Mouse (Mus musculus) splenic B cell, adult 2 months (primary cell): ENCODE results near the gene Dgkd.

Experiments used
- DNase-seq: peaks from one replicate; pipeline ENCODE4 v3.0.0-alpha.2; 2011; ENCODE audit warnings: low read depth, low spot score
- H3K27me3 ChIP-seq: 2 replicates; pipeline ENCODE4 v1.6.1; 2012; ENCODE audit warnings: mild to moderate bottlenecking, low read length, moderate library complexity, mixed read lengths; ENCODE audit not compliant: control insufficient read depth, poor library complexity, insufficient read depth, severe bottlenecking
- H3K36me3 ChIP-seq: 2 replicates; pipeline ENCODE4 v1.6.1; 2012; ENCODE audit warnings: mild to moderate bottlenecking, low read length, moderate library complexity, mixed read lengths; ENCODE audit not compliant: control insufficient read depth, poor library complexity, insufficient read depth, severe bottlenecking

Dgkd gene

DNA sequence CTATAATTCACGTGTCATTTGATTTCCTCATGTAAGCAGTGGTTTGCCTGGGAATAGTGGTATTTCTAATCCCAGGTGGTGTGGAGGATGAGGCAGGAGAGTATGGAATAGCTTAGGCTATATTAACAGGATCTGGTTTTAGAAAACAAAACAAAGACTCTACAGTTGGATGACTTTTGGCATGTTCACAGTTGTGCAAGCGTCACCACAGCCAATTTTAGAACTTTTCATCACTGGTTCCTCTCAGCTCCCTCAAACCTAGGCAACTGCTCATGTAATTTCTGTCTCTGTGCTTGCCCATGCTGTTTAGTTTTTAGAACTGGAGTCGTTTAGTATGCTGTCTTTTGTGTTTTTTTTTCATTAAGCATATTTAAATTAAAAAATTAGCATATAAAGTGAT lies 3.7 kb downstream of the Dgkd start:
- H3K27me3 ChIP-seq = no peaks in the 10 kb centered on the region
- DNase-seq = peak; percentile 79
- peaks cover 2% of the 10 kb centered on the region for H3K36me3 ChIP-seq

- peak; percentile 24 for DNase-seq
- H3K27me3 ChIP-seq = no peaks in the 10 kb centered on the region
- peaks cover 2% of the 10 kb centered on the region for H3K36me3 ChIP-seq
Measured at GRCm38 (mm10) chr1:87858031-87858430, 4.9 kb downstream of the Dgkd start.

DNA sequence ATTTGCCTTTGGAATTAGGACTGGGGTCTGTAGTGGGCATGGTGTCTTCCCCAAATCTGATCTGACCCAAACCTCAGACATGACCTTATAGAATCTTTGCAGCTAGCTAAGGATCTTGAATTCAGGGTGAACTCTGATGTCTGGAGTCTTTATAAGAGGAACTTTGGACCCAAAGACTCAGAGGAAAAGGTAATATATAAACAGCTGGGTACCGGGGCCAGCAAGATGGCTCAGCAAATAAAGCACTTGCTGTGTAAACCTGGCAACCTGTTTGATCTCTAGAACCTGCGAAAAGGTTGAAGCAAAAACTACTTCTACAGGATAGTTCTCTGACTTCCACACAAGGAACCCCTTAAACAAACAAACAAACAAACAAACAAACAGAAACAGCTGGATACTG lies 5.4 kb downstream of the Dgkd start:
- DNase-seq = peak; percentile 5
- H3K27me3 ChIP-seq = no peaks in the 10 kb centered on the region
- peaks cover 2% of the 10 kb centered on the region for H3K36me3 ChIP-seq

DNA sequence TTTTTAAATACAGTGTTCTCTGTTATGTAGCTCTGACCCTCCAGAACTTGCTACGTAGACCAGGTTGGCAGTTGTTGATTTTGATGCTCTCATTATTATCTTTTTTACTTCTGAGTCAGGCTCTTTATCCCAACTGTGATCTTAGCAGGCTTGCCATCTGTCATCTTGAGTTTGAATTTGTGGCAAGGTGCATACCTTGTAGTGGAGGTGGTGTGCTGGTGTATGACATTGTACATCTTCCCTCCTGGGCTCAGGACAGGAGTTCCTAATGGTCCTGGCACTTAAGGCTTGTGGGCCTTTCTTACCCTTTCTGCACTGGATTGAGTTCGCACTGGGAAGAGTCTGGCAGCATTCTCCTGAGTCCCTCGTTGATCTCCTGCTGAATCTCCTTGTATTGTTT lies 10.5 kb downstream of the Dgkd start:
- no peaks in the 10 kb centered on the region for H3K27me3 ChIP-seq
- H3K36me3 ChIP-seq = peaks cover 2% of the 10 kb centered on the region
- DNase-seq = no peak

- no peaks in the 10 kb centered on the region for H3K27me3 ChIP-seq
- H3K36me3 ChIP-seq = no peaks in the 10 kb centered on the region; the same call in 1 of the 2 replicates
- no peak for DNase-seq
Measured at GRCm38 (mm10) chr1:87864889-87865288, 11.8 kb downstream of the Dgkd start.

- Histone ChIP-seq H3K27me3 (no peaks in the 10 kb centered on the region), H3K36me3 (no peaks in the 10 kb centered on the region; the same call in 1 of the 2 replicates)
- peak; percentile 68 for DNase-seq
Measured at GRCm38 (mm10) chr1:87866672-87867071, 13.6 kb downstream of the Dgkd start.

- no peaks in the 10 kb centered on the region for H3K36me3 ChIP-seq
- H3K27me3 ChIP-seq = no peaks in the 10 kb centered on the region
- DNase-seq = no peak
Measured at GRCm38 (mm10) chr1:87871546-87871945, 18.5 kb downstream of the Dgkd start.

DNA sequence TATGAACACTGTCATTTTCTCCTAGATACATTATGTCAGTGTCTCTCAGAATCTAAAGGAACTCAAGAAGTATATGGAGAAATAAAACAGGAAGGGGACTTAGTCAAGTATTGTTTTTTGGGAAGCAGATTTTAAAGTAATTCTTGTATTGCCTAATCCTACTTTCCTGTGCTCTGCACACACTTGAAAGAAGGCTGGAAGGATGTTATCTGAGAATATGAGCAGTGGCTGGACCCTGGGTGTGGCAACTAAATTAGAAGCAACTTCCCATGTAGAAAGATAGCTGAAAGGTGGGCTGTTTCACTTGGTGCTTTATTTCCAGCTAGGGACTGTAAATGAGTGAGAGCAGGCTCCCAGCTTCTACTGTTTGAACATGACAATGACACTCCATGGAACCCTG lies 20.0 kb downstream of the Dgkd start:
- DNase-seq = no peak
- no peaks in the 10 kb centered on the region for H3K36me3 ChIP-seq

GRCm38 (mm10) chr1:87876065-87876464 lies 23.0 kb downstream of the Dgkd start:
- no peaks in the 10 kb centered on the region; the same call in 1 of the 2 replicates for H3K36me3 ChIP-seq
- no peaks in the 10 kb centered on the region for H3K27me3 ChIP-seq
- DNase-seq = peak; percentile 59

More for the DNA sequence above, 20.0 kb downstream of the Dgkd start:
- no peaks in the 10 kb centered on the region for H3K27me3 ChIP-seq

- no peaks in the 10 kb centered on the region for H3K27me3 ChIP-seq
- no peak for DNase-seq
Measured at GRCm38 (mm10) chr1:87877552-87878283, 24.6 kb downstream of the Dgkd start.

DNA sequence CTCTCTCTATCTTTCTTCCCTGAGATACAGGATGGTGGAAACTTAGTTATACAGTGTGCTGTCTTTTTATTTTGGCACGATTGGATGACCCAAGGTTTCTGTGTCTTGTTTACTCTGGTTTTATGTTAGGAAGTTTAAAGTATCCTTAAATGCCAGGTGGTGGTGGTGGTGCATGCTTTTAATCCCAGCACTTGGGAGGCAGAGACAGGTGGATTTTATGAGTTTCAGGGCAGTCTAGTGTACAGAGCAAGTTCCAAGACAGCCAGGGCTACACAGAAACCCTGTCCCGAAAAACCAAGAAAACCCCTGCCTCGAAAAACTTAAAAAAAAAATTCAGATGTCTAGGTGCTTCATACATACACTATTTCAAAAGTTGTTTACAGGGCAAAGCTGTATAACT lies 25.9 kb downstream of the Dgkd start:
- Histone ChIP-seq H3K36me3 (peaks cover 3% of the 10 kb centered on the region), H3K27me3 (no peaks in the 10 kb centered on the region)
- DNase-seq = no peak

More at GRCm38 (mm10) chr1:87877552-87878283, 24.6 kb downstream of the Dgkd start:
- peaks cover 3% of the 10 kb centered on the region for H3K36me3 ChIP-seq

DNA sequence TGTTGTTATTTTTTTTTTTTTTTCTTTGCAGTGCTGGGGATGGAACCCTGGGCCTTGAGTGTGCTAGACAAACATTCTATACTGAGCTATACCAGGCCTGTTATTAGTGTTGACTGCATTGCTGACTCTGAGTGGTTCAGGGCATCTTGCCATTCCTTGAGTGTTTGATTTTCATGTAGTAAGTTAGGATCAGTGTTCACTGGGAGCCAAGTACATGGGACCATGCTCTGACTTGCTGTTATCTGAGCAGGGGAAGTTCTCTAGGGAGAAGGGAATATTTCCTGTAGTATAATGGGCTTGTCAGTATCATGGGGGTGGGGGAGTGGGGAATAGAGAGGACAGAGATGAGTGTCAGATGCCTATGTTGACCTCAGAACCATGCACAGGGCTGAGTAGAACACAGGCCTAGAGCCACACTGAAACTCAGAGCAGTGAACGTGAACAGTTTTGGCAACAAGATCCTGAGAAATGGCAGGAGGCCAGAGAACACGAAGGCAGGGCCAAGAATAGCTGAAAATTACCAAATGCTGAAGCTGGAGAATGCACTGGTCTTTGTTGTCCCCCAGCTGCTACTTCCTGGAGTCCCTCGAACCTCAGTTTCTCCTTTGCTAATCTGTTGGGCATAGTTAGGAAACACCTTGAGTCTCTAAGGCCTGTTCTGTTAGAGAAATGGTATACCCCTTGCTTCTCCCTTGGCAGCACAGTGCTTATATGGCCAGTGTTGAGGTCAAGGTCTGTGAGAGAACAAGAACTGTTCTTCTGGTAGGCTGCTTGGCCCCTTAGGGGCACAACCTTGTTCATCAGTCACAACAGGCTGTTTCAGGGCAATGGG lies 26.6 kb downstream of the Dgkd start:
- no peaks in the 10 kb centered on the region for H3K27me3 ChIP-seq
- DNase-seq = no peak
- peaks cover 3% of the 10 kb centered on the region for H3K36me3 ChIP-seq

GRCm38 (mm10) chr1:87880326-87880627 lies 27.2 kb downstream of the Dgkd start:
- Histone ChIP-seq H3K27me3 (no peaks in the 10 kb centered on the region), H3K36me3 (peaks cover 3% of the 10 kb centered on the region)
- no peak for DNase-seq

- DNase-seq = no peak
- H3K36me3 ChIP-seq = peaks cover 3% of the 10 kb centered on the region
- H3K27me3 ChIP-seq = no peaks in the 10 kb centered on the region
Measured at GRCm38 (mm10) chr1:87880856-87881255, 27.8 kb downstream of the Dgkd start.

GRCm38 (mm10) chr1:87881726-87882125 lies 28.6 kb downstream of the Dgkd start:
- no peak for DNase-seq
- Histone ChIP-seq H3K27me3 (no peaks in the 10 kb centered on the region), H3K36me3 (peaks cover 3% of the 10 kb centered on the region)
